Mouse (Mus musculus) neural tube, embryonic 11.5 days (tissue): ENCODE data around the gene Nup210. TPM values are rescaled to one million over a fixed set of nuclear protein-coding genes. Genes with fewer than 3 reads are reported as not detected.

Experiments used
- ATAC-seq: fragments of 200-750 bp; cut with Nextera tagmentation; 2 replicates; pipeline ENCODE4 v1.8.0; 2017; ENCODE audit warnings: moderate number of reproducible peaks, mild to moderate bottlenecking, moderate TSS enrichment, moderate library complexity; ENCODE audit not compliant: insufficient read depth, low FRiP score, low TSS enrichment
- DNase-seq: peaks from one replicate; pipeline ENCODE4 v3.0.0-alpha.2; 2015; ENCODE audit warnings: low spot score
- H3K27ac ChIP-seq: fragments of 300-500 bp; sonication (generic); 2 replicates; pipeline ENCODE4 v1.5.1; 2014; ENCODE audit warnings: low read depth, mild to moderate bottlenecking, low read length
- H3K27me3 ChIP-seq: fragments of 300-500 bp; sonication (generic); 2 replicates; pipeline ENCODE4 v1.6.1; 2014; ENCODE audit warnings: mild to moderate bottlenecking, low read length, mixed read lengths; ENCODE audit not compliant: control insufficient read depth, insufficient read depth
- H3K36me3 ChIP-seq: fragments of 300-500 bp; sonication (generic); 2 replicates; pipeline ENCODE4 v1.6.1; 2014; ENCODE audit warnings: mild to moderate bottlenecking, low read length, moderate library complexity, mixed read lengths; ENCODE audit not compliant: control insufficient read depth, insufficient read depth
- H3K4me1 ChIP-seq: fragments of 300-500 bp; sonication (generic); 2 replicates; pipeline ENCODE4 v1.6.1; 2014; ENCODE audit warnings: low read length, mixed read lengths; ENCODE audit not compliant: control insufficient read depth, insufficient read depth
- H3K4me2 ChIP-seq: fragments of 300-500 bp; sonication (generic); 2 replicates; pipeline ENCODE4 v1.6.1; 2014; ENCODE audit warnings: low read depth, mild to moderate bottlenecking, moderate library complexity
- H3K4me3 ChIP-seq: fragments of 300-500 bp; sonication (generic); 2 replicates; pipeline ENCODE4 v1.5.1; 2014; ENCODE audit warnings: low read depth, low read length
- H3K9ac ChIP-seq: fragments of 300-500 bp; sonication (generic); 2 replicates; pipeline ENCODE4 v1.6.1; 2014; ENCODE audit warnings: mild to moderate bottlenecking, low read length
- H3K9me3 ChIP-seq: fragments of 300-500 bp; sonication (generic); 2 replicates; pipeline ENCODE4 v1.6.1; 2016; ENCODE audit warnings: low read length; ENCODE audit not compliant: control insufficient read depth
- WGBS: fragments of 180-500 bp; shearing (Covaris S2); extraction: QIAGEN DNeasy Blood & Tissue Kit; methylation state at CpG from one replicate; pipeline ENCODE4 v1.1.7; 2014; 5-methylcytosine and 5-hydroxymethylcytosine counted together
- polyA plus RNA-seq: library from polyadenylated mRNA; unstranded; fragments of >200 nt; fragmentation: Nextera tagmentation; extraction: Ambion mirVana; gene quantifications from 2 replicates; pipeline ENCODE4 v1.2.1, GENCODE M21; 2014

Nup210 gene
- polyA plus RNA-seq, 1 experiment from 2014 or later, result 18.3 TPM

DNA sequence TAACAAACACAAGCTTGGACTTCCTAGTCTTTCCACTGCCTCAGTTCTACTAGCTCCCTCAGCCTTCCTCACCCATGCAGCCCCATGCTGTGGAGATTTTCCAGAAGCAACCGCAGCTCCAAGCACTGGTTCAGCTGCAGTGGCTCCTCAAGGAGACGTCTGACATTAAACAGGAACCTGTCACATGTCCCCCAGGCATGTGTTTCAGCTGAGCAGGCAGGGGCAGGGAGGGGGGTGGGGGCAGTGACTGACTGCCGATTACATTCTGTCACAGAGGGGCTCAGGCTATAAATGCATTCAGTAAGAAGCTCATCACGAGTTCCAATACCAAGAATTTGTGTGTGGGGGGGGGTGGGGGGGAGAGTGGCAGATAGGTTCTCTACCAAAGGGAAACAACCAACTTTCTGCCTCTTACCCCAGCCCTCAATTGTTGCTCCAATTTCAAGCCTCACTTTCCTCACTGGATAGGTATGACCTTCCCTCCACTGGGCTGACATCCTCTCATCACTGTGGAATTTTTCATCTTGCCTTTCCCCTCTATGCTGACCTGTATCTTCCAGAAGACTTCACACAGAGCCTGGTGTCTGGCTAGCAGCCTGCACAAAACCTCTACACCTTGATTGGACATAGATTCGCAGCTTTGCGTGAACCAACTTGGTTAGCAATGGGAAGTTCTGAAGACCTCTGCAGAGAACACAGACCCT lies 71.8 kb downstream of the Nup210 start:
- H3K27ac ChIP-seq, result no peak overlapping the region
- no peak for DNase-seq

DNA sequence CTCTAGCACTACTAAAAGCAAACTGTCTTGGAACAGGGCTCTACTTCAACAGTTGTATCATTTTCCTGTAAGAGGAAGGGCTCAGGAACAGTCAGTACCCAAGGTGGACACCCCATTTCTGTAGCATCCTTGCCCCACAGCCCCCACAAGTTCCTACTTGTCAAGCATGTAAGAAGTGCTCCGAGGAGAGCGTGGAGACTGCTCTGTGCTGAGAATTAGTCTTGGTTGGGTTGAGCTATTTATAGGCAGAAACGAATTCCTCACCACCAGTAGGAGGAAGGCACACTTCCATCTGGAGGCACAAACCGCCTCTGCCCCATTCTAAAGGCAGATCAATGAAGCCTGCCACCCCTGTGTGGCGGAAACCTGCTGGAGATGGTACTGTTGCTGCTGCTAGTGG lies 75.3 kb downstream of the Nup210 start:
- H3K36me3 ChIP-seq, result no peaks in the 10 kb centered on the region
- 63% methylated on average over 5 of the region's 5 CpGs for WGBS
- ATAC-seq, result no peak

More for the DNA sequence above, 71.8 kb downstream of the Nup210 start:
- no peaks in the 10 kb centered on the region for H3K9me3 ChIP-seq
- no peaks in the 10 kb centered on the region; the same call in 1 of the 2 replicates for H3K36me3 ChIP-seq
- H3K9ac ChIP-seq, result no peak overlapping the region
- no peaks in the 10 kb centered on the region for H3K4me1 ChIP-seq
- no peaks in the 10 kb centered on the region for H3K27me3 ChIP-seq
- no peak for ATAC-seq
- 63% methylated on average over 6 of the region's 6 CpGs for WGBS
- H3K4me3 ChIP-seq, result no peak overlapping the region
- no peak overlapping the region for H3K4me2 ChIP-seq

DNA sequence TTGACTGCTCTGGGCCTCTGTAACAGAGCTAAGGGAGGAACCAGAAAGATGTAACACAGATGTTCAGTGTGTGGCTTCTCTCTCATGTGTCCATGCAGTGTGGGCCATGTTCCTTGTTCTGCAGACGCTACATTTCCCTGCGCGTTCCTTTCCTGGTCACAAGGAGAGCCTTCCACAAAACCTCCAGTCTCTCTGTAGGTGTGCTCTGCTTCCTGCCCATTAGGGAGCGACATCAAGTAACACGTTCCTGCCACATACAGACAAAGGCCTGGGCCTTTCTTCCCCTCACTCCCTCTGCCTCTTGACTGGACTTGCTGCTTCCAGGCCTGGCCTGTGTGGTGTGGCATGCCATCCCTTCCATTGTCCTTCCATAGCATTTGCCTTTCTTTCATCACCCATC lies 88.4 kb downstream of the Nup210 start:
- Histone ChIP-seq H3K9me3 (no peaks in the 10 kb centered on the region), H3K4me1 (no peaks in the 10 kb centered on the region), H3K27me3 (no peaks in the 10 kb centered on the region), H3K4me2 (no peak overlapping the region), H3K36me3 (no peaks in the 10 kb centered on the region), H3K4me3 (no peak overlapping the region), H3K9ac (no peak overlapping the region), H3K27ac (no peak overlapping the region)
- DNase-seq, result no peak
- ATAC-seq, result no peak
- WGBS, result 93% methylated on average over 5 of the region's 5 CpGs

More for the DNA sequence above, 75.3 kb downstream of the Nup210 start:
- H3K4me3 ChIP-seq, result no peak overlapping the region
- DNase-seq, result no peak
- H3K4me1 ChIP-seq, result no peaks in the 10 kb centered on the region
- H3K9ac ChIP-seq, result no peak overlapping the region
- no peak overlapping the region for H3K27ac ChIP-seq
- H3K27me3 ChIP-seq, result no peaks in the 10 kb centered on the region
- H3K4me2 ChIP-seq, result no peak overlapping the region
- H3K9me3 ChIP-seq, result no peaks in the 10 kb centered on the region

DNA sequence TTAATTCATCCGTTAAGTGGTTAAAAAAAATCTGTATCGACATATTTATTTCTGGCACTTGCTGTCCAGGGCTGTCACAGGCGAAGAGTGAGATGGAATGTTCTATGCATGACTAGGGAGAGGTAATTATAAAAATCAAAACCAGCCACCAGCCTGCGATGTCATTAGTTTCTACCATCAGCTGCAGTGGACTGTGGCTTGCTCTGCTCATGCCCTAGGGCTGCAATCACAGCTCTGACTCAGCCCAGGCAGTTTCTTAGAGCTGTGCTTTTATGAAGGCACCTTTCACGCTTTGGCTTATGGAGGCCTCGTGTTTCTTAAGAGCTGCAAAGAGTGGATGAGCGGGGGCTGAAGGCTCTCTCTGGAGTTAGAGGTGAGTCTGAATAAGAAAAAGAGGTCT lies 95.8 kb downstream of the Nup210 start:
- H3K9me3 ChIP-seq, result no peaks in the 10 kb centered on the region
- no peak for DNase-seq
- no peaks in the 10 kb centered on the region for H3K4me1 ChIP-seq
- no peak overlapping the region for H3K9ac ChIP-seq
- 79% methylated on average over 7 of the region's 7 CpGs for WGBS
- no peaks in the 10 kb centered on the region for H3K27me3 ChIP-seq
- no peak for ATAC-seq
- H3K4me2 ChIP-seq, result no peak overlapping the region
- H3K36me3 ChIP-seq, result no peaks in the 10 kb centered on the region
- H3K4me3 ChIP-seq, result no peak overlapping the region
- H3K27ac ChIP-seq, result no peak overlapping the region

- DNase-seq, result no peak
- WGBS, result 87% methylated on average over 7 of the region's 7 CpGs
- ATAC-seq, result no peak
- Histone ChIP-seq H3K4me2 (no peak overlapping the region), H3K9me3 (no peaks in the 10 kb centered on the region), H3K27ac (no peak overlapping the region), H3K9ac (no peak overlapping the region), H3K4me3 (no peak overlapping the region), H3K4me1 (no peaks in the 10 kb centered on the region), H3K36me3 (no peaks in the 10 kb centered on the region), H3K27me3 (no peaks in the 10 kb centered on the region)
Measured at GRCm38 (mm10) chr6:91016600-91017230, 99.9 kb downstream of the Nup210 start.

DNA sequence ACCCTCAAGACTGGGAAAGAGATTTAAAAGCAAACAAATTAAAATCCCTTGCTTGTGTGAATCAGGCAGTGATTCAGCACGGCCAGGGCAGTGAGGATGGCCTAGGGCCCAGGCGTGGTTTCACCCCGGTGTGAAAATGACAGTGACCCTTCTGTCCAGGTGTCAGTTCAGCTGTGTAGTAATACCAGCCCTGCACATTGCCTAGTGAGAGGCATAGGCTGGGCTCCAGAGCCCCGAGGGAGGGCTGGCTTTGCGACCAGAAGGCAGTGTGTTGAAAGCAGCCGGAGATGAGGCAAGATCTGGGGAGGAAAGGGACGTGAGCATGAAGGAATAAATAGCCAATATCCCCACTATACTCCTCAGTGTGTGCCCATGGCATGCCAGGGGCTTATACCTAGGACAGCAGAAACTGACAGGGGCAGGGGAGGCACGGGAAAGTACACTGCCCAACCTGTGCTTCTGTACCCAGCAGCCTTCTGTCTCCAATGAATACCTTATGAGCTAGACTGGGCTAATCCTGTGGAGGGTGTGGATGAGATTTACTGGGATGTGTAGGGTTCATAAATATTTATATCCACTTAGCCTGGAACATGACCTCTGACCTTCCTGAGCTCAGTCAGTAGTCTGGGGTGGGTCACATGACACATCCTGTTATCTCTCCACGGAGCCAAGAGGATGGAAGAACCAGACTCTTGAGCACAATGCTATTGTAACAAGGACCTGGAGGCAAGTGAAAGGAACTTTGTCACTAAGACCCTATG lies 102.3 kb downstream of the Nup210 start:
- no peak overlapping the region for H3K4me2 ChIP-seq
- no peaks in the 10 kb centered on the region for H3K27me3 ChIP-seq
- H3K4me1 ChIP-seq, result no peaks in the 10 kb centered on the region
- H3K9me3 ChIP-seq, result no peaks in the 10 kb centered on the region
- DNase-seq (no peak), ATAC-seq (peak; percentile 45)
- H3K27ac ChIP-seq, result no peak overlapping the region
- no peaks in the 10 kb centered on the region for H3K36me3 ChIP-seq
- WGBS, result 62% methylated on average over 9 of the region's 9 CpGs
- H3K9ac ChIP-seq, result no peak overlapping the region
- H3K4me3 ChIP-seq, result no peak overlapping the region

GRCm38 (mm10) chr6:91012458-91012857 lies 104.2 kb downstream of the Nup210 start:
- H3K4me2 ChIP-seq, result no peak overlapping the region
- H3K36me3 ChIP-seq, result no peaks in the 10 kb centered on the region
- H3K9me3 ChIP-seq, result no peaks in the 10 kb centered on the region
- ATAC-seq, result no peak
- DNase-seq, result no peak
- H3K27ac ChIP-seq, result no peak overlapping the region
- no peaks in the 10 kb centered on the region for H3K4me1 ChIP-seq
- no peaks in the 10 kb centered on the region for H3K27me3 ChIP-seq
- 64% methylated on average over 3 of the region's 3 CpGs for WGBS
- H3K9ac ChIP-seq, result no peak overlapping the region
- no peak overlapping the region for H3K4me3 ChIP-seq

DNA sequence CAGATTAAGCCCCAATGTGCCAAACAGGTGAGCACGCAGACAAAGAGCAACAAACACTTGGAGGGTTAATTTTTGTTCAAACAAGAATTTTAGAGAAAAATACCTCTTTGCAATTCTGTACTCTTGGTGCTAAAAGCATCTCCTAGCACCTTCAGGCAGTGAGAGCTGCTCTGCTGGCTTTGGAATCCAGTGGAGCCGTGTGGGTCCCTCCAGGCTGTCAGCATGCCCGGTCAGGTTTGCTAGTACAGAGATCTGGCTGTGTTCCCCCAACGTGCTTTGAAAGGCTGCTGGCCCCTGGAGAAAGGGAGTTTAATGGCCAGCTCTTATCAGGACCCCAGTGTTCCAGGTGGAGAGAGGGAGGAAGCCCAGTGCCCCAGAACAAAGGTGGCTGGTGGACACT lies 105.1 kb downstream of the Nup210 start:
- no peaks in the 10 kb centered on the region for H3K4me1 ChIP-seq
- H3K36me3 ChIP-seq, result no peaks in the 10 kb centered on the region
- H3K4me3 ChIP-seq, result no peak overlapping the region
- DNase-seq (no peak), ATAC-seq (no peak)
- no peak overlapping the region for H3K4me2 ChIP-seq
- H3K27me3 ChIP-seq, result no peaks in the 10 kb centered on the region
- 82% methylated on average over 4 of the region's 4 CpGs for WGBS
- no peak overlapping the region for H3K27ac ChIP-seq
- H3K9me3 ChIP-seq, result no peaks in the 10 kb centered on the region
- H3K9ac ChIP-seq, result no peak overlapping the region
